Mouse (Mus musculus): ENCODE results near the gene Usp49.
A peak's percentile ranks its signal among the peaks of the same experiment; 100 is the strongest.
"Not testable (repeated sequence)": the region's sequence is repeated elsewhere in the genome, so short reads cannot be mapped to it uniquely, and the experiment has no call there.

The Usp49 gene

DNA sequence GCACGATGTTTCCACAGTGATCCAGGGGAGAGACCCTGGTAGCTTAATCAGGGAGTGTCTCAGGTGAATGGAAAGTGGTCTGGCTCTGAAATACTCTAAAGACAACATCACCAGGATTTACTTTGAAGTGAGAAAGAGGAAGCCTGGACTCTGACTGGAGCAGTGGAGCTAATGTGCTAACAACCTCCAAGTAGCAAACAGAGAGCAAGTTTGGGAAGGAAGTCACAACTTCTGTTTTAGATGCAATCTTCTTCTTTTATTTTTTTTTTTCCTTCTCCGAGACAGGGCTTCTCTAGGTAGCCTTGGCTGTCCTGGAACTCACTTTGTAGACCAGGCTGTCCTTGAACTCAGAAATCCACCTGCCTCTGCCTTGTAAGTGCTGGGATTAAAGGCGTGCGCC lies 21.3 kb upstream of the Usp49 start:
- DNase-seq (ENCODE audit: extremely low read depth, low read depth), result no peak

DNA sequence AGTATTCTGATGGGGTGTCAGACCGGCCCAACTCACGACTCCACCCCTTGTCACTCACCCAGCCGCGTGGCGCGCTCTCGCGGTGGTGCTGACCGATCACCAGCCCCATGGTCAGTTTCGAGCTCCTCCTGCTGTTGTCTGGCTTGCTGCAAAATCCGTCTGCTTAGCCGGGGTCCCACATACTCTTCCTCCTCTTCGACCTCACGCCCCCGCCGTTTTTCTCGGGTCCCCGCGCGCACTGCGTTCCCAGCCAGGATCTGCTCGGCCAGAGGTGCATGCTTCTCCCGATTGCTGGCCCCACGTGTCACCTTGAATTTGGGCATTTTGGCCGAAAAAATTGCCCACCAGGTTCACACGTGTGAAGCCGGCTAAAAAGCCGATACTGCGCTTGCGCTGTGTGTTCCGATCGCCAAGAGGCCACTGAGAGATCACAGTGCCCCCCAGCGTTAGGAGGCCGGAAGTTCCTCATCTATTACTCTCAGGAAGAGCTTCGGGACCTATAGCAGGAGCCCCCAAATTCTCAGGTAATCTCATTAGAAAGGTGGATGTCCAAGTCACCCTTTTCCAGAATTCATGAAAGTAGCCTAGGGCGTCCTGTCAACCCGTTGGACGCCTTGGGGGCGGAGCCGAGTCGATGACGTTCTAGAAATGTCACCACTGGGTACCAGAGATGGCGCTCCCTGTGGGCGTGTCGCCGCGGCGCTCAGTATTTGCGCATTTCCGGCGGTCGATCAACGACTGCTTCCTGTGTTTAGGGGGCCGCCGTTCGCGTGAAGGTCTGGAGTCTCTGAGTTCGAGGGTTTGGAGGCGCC lies 19.4 kb upstream of the Usp49 start, which contains the start of the genes Bysl, Med20 and Gm20517:
Gene Bysl, minus strand, starts transcription at position 644 of the 812 bp plus-strand sequence.
Gene Med20, plus strand, starts transcription at position 734 of the 812 bp plus-strand sequence.
Gene Gm20517, plus strand, starts transcription at position 741 of the 812 bp plus-strand sequence.
- peak; percentile 88 for DNase-seq (ENCODE audit: extremely low read depth, low read depth)

DNA sequence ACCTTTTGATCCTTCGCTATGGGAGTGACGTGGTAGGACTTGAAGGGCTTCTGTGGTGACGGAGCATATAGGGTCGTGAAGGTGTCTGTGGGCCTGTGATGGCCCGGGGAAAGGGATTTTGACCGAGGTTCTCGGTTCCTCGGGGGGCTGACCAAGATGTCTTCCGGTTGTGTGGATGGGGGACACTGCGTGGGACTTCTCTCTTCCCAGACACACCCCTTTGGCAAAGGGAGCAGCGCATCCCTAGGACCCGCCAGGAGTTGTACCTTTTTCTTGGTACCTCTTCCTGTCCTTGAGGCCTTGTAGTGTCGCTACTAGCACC lies 18.9 kb upstream of the Usp49 start:
- DNase-seq (ENCODE audit: extremely low read depth, low read depth), result no peak

DNA sequence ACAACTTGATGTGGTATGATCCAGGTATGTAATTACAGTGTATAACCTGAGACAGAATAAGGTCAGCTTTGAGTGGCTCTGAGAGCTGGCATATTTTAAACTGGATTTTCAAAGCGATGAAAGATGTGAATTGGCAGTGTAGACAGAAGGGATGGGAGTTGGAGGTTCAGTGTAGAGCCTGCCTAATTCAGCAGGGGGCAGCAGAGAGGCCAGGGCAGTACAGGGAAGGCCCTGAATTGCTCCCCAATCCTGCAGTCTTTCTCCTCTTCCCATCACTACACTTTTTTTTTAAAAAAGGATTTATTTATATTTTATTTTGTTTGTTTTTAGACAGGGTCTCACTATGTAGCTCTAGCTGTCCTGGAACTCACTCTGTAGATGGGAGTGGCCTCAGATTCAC lies 16.5 kb upstream of the Usp49 start:
- no peak for DNase-seq (ENCODE audit: extremely low read depth, low read depth)

DNA sequence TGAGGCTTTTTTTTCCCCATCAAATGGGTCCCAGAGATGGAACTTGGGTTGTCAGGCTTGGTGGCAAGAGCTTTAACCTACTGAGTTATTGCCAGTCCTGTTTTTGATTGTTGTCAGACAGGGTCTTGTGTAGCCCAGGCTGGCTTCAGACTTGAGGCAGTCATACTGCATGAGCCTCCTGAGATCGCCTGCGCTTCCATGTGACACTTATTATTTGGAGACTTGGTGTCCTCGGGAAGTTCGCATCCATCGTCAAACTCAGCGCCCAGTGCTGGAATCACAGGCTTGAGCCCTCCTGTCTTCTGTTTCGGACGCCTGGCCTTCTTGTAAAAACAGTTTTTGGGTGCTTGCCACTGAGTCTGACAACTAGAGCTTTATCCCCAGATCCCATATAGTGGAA lies 14.4 kb upstream of the Usp49 start:
- no peak for DNase-seq (ENCODE audit: extremely low read depth, low read depth)

DNA sequence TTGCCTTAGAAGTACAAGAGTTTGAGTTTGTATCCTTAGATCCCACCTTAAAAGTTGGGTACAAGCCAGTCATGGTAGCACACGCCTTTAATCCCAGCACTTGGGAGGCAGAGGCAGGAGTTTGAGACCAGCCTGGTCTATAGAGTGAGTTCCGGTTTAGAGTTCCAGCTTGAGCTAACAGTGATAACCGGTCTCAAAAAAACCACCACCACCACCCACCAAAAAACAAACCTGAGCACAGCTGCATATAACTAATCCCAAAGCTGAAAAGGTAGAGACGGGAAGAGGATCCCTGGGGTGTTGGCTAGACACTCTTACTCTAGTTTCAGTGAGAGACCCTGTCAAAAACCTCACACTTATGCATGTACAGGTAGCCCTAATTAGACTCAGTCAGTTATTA lies 13.8 kb upstream of the Usp49 start:
- DNase-seq (ENCODE audit: extremely low read depth, low read depth), result no peak

DNA sequence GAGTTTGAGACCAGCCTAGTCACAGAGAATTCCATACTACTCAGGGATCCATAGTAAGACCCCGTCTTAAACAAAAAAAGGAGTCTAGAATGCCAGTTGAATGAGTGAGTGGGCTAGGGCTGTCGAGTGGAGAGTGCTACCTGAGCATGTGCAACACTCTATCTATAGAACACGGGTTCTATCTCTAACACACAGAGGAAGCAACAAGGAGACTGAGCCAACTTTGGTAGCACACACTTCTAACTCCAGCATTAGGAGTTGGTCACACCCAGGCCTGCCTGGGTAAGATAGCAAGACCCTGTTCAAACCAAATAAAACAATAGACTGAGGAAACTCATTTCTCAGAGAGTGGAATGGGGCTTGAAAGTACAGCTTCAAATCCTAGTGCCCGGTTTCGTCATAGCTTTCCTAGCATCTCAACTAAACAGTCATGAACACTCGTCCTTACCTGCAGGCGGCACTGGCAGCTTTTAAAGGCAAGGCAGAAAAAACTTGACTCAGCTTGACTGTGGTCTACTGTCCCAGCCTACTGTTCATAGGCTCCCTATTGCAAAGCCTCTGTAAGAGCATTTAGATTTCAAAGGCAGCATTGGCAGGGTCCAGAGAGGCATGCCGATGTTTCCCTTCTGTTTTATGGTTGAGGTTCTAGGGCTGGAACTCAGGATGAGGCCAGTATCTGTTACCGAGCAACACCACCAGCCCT lies 12.7 kb upstream of the Usp49 start:
- DNase-seq (ENCODE audit: extremely low read depth, low read depth), result peak; percentile 96

DNA sequence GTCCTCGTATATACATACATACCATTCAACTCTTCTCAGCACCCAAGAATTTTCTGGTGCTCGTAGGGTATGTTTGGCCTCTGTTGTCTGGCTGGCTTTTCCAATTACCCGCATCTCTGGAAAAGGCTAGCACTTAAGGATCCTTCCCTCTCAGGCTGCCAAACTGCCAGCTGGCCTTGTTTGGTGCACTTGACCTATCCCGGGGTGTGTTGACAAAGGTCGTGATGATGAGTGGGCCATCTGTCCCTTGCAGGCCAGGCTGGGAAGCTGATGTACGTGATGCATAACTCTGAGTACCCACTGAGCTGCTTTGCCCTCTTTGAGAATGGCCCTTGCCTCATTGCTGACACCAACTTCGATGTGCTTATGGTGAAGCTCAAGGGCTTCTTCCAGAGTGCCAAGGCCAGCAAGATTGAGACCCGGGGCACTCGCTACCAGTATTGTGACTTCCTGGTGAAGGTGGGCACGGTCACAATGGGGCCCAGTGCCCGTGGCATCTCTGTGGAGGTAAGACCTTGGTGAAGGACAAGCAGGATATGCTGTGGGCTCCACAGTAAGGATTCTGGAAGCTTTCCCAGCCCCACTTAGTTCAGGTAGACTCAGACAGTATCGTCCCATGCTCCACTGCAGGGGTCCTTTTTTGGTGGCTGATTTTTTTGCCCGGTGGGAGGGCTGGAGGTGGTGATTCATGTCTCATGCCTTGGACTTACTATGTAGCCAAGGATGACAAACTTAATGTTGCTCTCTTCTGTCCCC lies 11.8 kb upstream of the Usp49 start:
- DNase-seq (ENCODE audit: extremely low read depth, low read depth), result no peak

DNA sequence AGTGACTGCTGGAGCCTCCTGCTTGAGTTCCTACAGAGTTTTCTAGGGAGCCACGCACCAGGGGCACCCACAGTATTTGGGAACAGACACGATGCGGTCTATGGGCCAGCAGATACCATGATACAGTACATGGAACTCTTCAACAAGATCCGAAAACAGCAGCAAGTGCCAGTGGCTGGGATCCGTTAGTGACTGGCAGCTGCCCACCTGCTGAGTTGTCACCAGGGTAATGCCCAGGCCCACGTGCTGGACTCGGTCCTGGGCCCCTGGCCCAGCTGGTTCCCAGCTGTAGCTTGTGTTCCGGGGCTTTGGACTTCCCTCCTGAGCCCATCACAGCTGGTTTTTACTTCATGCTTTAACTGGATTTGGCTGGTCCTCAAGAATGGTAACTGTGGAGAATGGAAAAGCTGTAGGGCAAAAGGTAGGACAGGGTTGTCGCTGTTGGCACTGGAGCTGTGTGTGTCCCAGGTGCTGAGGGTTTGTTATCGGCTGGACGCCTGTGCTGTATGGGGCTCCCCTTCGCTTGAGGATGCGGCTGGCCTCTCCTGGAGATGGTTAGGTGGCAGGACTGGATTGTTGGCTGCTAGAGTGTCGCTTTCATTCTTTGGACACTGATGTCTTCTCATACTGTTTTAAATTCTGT lies 7.5 kb upstream of the Usp49 start:
- DNase-seq (ENCODE audit: extremely low read depth, low read depth), result no peak

DNA sequence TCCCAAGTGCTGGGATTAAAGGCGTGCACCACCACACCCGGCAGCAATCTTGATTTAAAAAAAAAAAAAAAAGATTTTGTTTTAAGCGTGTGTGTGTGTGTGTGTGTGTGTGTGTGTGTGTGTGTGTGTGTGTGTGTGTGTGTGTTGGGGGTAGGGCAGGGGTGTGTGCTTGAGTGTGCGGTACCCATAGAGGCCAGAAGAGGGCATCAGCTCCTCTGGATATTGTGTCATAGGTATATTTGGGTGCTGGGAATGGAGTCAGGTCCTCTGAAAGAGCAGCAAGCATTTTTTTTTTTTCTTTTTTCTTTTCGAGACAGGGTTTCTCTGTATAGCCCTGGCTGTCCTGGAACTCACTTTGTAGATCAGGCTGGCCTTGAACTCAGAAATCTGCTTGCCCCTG lies 5.9 kb upstream of the Usp49 start:
- not testable (repeated sequence) for DNase-seq (ENCODE audit: extremely low read depth, low read depth)

DNA sequence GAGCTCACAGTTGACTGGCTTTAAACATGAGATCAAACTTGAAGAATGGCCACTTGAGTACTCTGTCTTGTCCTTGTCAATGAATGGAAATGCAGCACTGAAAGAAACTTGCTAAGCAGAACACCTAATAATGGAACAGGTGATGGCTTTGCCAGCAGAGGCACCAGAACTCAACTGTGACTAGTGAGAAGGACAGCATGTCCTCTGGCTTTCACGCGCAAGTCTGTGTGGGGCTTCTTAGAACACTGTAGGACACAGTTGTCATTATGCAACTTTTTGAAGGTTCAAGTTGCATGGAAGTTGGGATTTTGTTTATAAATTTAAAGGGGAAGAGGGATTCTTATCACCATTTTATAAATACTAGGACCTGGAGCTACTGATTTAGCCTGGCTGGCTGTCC lies 5.4 kb upstream of the Usp49 start:
- no peak for DNase-seq (ENCODE audit: extremely low read depth, low read depth)

DNA sequence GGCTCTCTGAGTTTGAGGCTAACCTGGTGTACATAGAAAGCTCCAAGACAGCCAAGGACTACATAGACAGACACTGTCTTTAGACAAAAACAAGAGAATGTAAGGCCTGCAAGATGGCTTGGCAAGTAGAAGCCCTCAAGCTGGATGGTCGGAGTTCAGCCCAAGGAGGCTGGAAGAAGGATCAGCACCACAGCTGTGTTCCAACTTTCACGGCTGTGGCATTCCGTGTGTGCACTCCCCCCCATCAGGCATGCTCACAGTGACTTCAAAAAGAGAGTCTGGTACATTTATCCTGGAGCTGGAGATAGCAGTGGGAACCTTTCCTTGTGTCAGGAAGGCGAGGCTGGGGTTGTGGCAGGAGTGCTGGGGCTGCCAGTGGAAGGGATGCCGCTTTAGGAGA lies 4.5 kb upstream of the Usp49 start:
- no peak for DNase-seq (ENCODE audit: extremely low read depth, low read depth)

DNA sequence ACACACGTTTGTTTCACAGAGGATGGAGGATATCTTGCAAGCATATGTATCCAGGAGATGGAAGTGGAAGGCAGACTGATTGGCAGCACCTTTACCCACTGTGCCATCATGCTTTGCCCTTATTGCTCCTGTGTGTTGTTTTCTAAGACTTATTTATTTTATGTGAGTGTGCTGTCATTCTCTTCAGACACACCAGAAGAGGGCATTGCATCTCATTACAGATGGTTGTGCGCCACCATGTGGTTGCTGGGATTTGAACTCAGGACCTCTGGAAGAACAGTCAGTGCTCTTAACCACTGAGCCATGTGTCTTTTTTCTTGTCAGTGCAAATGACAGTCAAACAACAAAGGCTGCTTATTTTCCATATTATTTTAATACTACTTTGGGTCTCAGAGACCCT lies 2.7 kb upstream of the Usp49 start:
- DNase-seq (ENCODE audit: extremely low read depth, low read depth), result no peak

DNA sequence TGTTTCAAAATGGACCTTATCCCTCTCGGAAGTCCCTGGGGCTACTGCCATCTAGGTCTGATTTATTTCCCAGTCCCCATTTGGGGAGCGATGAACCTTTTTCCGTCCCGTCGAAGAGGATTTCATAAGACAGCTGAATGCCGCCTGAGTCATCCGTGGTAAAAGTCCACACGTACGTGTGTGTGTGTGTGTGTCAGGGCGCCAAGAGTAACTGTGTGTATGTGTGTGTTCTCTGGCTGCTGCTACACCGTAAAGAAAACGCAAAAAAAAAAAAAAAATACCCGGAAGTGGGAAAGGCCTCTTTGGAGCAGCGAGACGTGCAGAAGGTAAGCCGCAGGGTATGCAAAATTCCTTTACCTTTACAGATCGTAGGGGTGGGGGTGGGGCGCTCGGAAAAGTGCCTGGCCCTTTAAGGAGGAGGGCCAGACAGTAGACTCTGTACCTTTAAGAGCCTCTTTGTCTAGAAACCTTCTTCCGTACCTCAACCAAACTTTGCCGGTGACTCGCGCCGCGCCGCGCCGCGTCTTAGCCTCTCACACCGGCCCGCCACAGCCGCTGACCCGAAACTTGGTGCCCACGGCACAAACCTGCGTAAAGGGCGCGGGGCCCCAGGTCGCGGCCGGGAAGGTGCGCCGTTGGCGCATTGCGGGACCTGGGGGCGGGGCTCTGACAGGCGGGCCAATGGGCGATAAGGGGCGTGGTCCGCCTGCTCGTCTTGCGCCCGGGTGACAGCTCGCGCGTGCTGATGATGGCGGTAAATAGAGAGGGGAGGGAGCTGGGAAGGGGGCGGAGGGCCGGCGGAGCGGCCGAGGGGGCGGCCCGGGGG lies 1.4 kb upstream of the Usp49 start:
- DNase-seq (ENCODE audit: extremely low read depth, low read depth), result peak; percentile 79

DNA sequence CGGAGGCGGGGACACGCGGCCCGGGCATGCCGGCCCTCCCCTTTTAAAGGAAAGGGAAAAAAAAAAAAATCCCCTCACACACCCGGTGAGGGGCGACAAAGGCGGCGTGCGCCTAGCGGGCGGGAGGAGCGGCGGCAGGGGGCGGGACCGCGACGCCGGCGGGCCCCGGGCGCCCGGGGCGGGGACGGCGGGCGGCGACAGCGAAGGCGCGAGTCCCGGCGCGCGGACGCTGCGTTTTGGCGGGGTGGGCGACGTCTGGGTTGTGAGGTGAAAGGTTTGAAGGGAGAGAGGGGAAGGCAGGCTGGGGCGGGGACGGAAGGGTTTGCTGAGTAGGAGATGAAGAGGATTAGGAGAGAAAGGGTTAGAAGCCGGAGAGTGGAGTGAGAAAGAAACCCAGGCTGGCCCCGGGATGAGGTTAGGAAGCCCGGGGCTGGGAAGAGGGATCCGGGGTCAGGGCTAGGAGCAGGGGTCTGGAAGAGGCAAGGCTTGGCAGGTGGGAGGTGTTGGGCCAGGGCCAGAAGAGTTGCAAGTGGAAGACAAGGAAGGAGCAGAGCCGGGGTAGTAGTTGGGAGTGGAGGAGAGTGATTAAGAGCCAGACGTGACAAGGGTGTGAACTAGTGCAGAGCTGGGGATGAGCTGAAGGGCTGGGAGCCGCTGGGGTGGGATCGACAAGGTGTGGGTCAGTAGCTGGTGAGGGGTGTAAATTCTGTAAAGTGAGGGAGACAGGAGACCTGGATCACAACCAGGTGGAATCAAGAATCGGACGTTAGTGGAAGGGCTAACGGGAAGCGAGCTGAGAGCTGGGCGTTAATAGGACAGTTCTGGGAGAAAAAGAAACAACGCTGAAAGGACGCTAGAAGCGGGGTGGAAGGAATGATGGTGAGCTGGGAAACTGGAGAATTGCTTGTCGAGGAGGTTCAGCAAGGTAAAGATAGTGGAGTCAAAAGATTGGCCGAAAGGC lies 493 bp upstream of the Usp49 start:
- DNase-seq (ENCODE audit: extremely low read depth, low read depth), result no peak

DNA sequence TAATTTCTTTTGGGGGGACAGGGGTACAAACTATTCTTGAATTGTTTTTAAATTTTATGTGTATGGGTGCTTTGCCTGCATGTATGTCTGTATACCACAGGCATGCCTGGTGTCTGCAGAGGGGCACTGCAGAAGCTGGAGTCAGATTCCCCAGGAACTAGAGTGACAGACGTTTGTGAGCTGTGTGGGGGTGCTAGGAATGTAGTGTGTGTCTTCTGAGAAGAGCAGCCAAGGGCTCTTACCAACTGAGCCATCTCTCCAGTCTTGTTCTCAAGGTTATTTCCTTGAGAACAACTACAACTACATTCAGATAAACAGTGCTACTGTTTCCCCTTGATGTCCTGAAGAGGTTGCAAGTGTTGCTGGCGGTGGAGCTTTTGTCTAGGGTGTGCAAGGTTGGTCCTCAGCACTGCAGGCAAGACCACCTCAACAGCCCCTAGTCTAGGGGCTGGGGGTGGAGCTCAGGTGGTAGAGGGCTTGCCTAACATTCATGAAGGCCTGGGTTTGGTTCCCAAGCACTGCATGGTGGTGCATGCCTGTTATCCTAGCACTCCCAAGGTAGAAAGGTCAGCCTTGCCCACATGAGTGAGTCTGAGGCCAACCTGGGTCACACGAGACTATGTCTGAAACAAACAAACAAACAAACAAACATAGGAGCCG lies 1.8 kb downstream of the Usp49 start:
- DNase-seq (ENCODE audit: extremely low read depth, low read depth), result no peak

DNA sequence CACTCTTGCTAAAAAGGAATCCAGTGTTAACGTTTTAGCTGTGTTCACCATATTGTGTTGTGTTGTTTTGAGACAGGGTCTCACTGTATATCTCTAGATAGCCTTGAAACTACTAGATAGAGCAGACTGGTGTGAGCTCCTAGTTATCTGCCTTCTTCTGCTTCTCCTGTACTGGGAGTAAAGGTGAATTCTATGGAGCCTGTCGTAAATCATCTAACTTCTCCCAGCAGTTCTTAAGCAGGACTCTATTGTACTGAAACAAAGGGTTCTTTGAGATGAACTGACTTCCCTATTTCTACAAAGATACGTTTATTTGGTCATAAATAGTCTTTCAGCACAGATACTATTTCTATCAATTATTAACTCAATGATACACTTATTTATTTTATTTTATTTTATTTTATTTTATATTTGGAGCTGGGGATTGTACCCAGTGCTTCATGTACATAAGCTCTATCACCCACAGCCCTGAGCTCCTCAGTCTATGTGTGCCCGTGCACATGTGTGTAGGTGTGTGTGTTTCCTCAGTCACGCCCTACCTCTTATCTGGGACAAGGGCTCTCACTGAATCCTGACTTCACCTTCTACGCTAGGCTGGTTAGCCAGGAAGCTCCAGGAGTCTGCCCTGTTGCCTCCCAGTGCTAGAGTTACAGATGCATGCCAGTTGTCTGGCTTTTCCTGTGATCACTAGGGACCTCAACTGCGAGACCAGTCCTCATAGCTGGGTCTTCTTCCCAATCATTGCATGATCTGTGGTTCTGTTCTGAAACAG lies 3.7 kb downstream of the Usp49 start:
- DNase-seq (ENCODE audit: extremely low read depth, low read depth), result no peak

DNA sequence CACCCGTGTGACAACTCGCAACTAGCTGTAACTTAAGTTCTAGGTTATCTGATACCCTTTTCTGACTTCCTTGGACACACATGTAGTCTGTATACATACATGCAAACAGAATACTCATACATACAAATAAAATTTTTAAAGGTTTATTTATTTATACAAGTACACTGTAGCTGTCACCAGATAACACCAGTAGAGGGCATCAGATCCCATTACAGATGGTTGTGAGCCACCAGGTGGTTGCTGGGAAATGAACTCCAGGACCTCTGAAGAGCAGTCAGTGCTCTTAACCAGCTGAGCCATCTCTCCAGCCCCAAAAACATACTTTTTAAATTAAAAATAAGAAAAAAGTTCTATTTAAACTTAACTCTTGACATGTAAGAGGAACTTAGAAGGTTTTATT lies 12.5 kb downstream of the Usp49 start:
- DNase-seq (ENCODE audit: extremely low read depth, low read depth), result peak; percentile 21

All from MEL-GATA-1-ER (cell line).